Mouse (Mus musculus) intestine, embryonic 16.5 days (tissue): ENCODE measurements at regions not wholly inside any gene's neighbourhood (a gene's known extent, or its start where the extent isn't known, plus 50 kb on each side); places are given as distances from the start of the nearest gene placed in this dataset.

ENCODE experiments used
- ATAC-seq: fragments of 200-750 bp; cut with Nextera tagmentation; 2 replicates; pipeline ENCODE4 v1.8.0; 2017; ENCODE audit warnings: moderate TSS enrichment, moderate library complexity
- H3K27ac ChIP-seq: fragments of 300-500 bp; sonication (generic); 2 replicates; pipeline ENCODE4 v1.5.1; 2014; ENCODE audit warnings: mild to moderate bottlenecking, low read length
- H3K27me3 ChIP-seq: fragments of 300-500 bp; sonication (generic); replicated peaks from 2 replicates; pipeline ENCODE4 v1.6.1; 2014; ENCODE audit warnings: low read length, control low read depth, mixed read lengths; ENCODE audit not compliant: control insufficient read depth, insufficient read depth
- H3K36me3 ChIP-seq: fragments of 300-500 bp; sonication (generic); 2 replicates; pipeline ENCODE4 v1.6.1; 2014; ENCODE audit warnings: low read length, control low read depth; ENCODE audit not compliant: control insufficient read depth, insufficient read depth
- H3K4me1 ChIP-seq: fragments of 300-500 bp; sonication (generic); 2 replicates; pipeline ENCODE4 v1.6.1; 2014; ENCODE audit warnings: low read length, control low read depth, mixed read lengths; ENCODE audit not compliant: control insufficient read depth, insufficient read depth
- H3K4me2 ChIP-seq: fragments of 300-500 bp; sonication (generic); 2 replicates; pipeline ENCODE4 v1.6.1; 2014; ENCODE audit warnings: low read depth, low read length, control low read depth
- H3K4me3 ChIP-seq: fragments of 300-500 bp; sonication (generic); 2 replicates; pipeline ENCODE4 v1.5.1; 2014; ENCODE audit warnings: mild to moderate bottlenecking, low read length
- H3K9ac ChIP-seq: fragments of 300-500 bp; sonication (generic); 2 replicates; pipeline ENCODE4 v1.6.1; 2014; ENCODE audit warnings: low read depth, low read length
- H3K9me3 ChIP-seq: fragments of 300-500 bp; sonication (generic); 2 replicates; pipeline ENCODE4 v1.6.1; 2016; ENCODE audit warnings: low read length, control low read depth; ENCODE audit not compliant: control insufficient read depth
- WGBS: fragments of 180-500 bp; shearing (Covaris S2); extraction: QIAGEN DNeasy Blood & Tissue Kit; methylation state at CpG from one replicate; pipeline ENCODE4 v1.1.7; 2014; 5-methylcytosine and 5-hydroxymethylcytosine counted together

DNA sequence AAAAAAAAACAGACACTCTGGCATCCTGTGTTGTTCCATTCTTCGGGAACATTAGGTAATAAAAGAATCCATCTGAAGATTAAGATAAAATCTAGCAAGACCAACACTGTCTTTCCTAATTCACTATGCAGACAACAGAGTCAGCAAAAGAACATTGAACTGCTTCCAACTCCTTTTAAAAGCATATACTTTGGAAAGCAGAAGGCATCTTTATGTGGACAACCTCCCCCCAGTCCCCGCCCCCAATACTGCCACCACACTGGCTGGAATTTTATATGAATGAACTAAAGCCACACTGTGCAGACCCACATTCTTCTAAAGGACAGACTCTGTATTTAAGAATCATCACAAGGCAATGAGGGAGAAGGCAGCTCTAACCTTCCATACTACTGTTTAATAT, 176.7 kb upstream of the Sema3a start:
- Histone ChIP-seq H3K27ac (no peak overlapping the region), H3K9me3 (no peaks in the 10 kb centered on the region), H3K4me3 (no peak overlapping the region), H3K36me3 (no peaks in the 10 kb centered on the region), H3K4me1 (no peaks in the 10 kb centered on the region), H3K27me3 (no peaks in the 10 kb centered on the region), H3K4me2 (no peak overlapping the region), H3K9ac (no peak overlapping the region)
- 51% methylated on average over 2 of the region's 2 CpGs for WGBS
- ATAC-seq = no peak

DNA sequence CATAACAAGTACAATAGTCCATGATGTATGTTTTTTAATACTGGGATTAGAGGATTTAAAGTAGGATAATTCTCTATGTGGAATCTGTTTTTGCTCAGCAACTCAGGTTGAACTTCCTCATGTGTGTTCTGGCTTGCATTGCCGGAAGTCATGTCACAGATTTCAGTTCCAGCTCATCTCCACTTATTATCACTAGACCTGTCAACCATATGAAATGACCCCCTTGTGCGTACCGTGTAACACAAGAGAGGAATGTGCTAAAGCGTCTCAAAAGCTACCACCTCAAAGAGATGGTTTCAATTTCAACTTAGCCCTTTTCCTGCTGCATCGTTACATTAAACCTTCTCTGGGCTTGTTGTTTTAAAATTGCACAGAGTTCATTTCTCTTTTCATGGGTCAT, 154.2 kb upstream of the Sema3a start:
- Histone ChIP-seq H3K27ac (no peak overlapping the region), H3K9ac (no peak overlapping the region), H3K27me3 (no peaks in the 10 kb centered on the region), H3K4me1 (no peaks in the 10 kb centered on the region), H3K9me3 (no peaks in the 10 kb centered on the region), H3K4me2 (no peak overlapping the region), H3K36me3 (no peaks in the 10 kb centered on the region), H3K4me3 (no peak overlapping the region)
- 69% methylated on average over 5 of the region's 5 CpGs for WGBS
- ATAC-seq = no peak

DNA sequence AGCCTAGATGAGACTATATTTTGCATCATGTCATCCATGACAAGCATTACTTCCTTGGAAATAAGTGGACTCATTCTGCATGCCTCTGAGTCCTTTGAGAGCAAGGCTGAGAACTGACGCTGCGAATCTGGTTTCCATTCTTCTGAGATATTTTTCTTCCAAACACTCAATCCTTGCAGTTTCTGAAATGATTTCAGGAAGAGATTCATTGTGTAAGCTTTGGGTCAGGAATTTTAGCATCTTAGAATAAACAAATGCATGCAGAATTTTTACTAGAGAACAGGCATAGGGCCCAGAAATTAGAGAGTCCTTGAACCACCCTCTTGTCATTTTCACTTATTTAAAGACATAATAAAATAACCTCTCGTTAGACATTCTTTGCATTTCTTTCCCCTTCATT, 151.5 kb upstream of the Sema3a start:
- no peak overlapping the region for H3K27ac ChIP-seq
- H3K4me1 ChIP-seq = no peaks in the 10 kb centered on the region
- H3K36me3 ChIP-seq = no peaks in the 10 kb centered on the region
- WGBS = 57% methylated on average over 3 of the region's 3 CpGs
- no peaks in the 10 kb centered on the region for H3K27me3 ChIP-seq
- H3K4me2 ChIP-seq = no peak overlapping the region
- ATAC-seq = no peak
- H3K9me3 ChIP-seq = no peaks in the 10 kb centered on the region
- no peak overlapping the region for H3K9ac ChIP-seq
- no peak overlapping the region for H3K4me3 ChIP-seq

DNA sequence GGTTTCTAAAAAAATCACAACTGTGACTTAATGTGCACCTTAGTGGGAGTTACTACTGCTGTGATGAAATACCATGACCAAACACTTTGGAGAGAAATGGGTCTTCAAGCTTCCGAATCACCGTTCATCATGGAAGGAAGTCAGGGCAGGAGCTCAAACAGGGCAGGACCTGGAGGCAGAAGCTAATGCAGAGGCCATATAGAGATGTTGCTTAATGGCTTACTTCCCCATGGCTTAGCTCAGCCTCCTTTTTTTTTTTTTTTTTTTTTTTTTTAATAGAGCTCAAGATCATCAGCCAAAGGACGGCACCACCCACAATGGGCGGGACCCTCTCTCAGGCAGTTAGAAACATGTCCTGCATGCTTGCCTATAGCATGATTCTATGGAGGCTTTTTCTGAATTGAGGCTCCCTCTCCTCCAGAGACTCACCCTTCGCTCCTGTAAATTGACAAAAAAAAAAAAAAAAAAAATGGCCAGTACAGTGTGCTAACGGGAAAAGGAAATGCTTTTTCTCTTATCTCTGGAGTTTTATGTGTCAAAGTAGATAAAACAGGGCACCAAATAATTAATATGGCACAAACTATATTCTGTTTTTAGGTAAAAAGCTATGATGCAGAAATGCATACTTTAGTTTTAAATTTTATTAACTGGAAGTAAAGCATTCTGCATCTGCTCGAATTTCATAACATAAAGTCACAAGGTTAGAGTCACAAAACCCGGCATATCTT, 149.0 kb upstream of the Sema3a start:
- H3K9me3 ChIP-seq = no peaks in the 10 kb centered on the region
- no peaks in the 10 kb centered on the region for H3K36me3 ChIP-seq
- no peak overlapping the region for H3K9ac ChIP-seq
- 84% methylated on average over 8 of the region's 8 CpGs for WGBS
- H3K27me3 ChIP-seq = no peaks in the 10 kb centered on the region
- no peaks in the 10 kb centered on the region for H3K4me1 ChIP-seq
- H3K27ac ChIP-seq = no peak overlapping the region
- no peak overlapping the region for H3K4me2 ChIP-seq
- no peak overlapping the region for H3K4me3 ChIP-seq
- no peak for ATAC-seq

DNA sequence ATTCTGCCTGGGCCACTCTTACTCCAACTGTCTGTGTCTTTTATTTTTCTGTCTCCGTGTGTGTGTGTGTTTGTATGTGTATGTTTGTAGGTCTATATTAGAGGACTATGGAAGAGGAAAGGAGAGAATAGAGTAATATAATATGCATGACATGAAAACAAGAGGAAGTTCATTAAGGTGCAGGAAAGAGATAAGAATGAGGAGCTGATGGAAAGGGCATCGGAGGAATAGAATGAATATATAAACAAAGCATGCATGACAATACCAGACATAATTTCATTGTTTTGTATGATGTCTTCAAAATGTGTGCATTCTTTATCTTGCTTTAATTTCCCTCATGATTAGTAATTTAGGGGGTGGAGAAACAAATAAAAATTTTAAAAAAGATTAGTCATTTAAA, 147.3 kb upstream of the Sema3a start:
- ATAC-seq = no peak
- Histone ChIP-seq H3K4me1 (no peaks in the 10 kb centered on the region), H3K9ac (no peak overlapping the region), H3K27ac (no peak overlapping the region), H3K4me2 (no peak overlapping the region), H3K36me3 (no peaks in the 10 kb centered on the region), H3K27me3 (no peaks in the 10 kb centered on the region), H3K9me3 (no peaks in the 10 kb centered on the region), H3K4me3 (no peak overlapping the region)
- 80% methylated on average over 2 of the region's 2 CpGs for WGBS

DNA sequence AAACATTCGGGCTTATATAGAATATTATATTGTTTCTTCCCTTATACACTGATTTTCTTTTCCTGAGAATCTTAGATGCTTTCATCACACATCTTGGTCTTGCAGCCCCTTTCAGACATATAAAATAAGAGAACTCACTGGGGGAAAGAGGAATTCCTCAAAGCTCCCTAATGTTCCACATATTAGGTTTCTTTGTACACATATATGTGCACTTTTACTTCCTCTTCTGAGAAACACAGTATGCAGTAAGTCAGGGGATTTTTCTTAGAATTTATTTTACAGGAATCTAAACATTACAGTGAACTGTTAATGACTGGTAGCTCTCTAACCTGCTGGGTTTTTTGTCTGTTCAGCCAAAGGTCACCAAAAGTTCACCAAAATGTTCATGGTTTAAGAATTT, 131.4 kb upstream of the Sema3a start:
- no peaks in the 10 kb centered on the region for H3K36me3 ChIP-seq
- no peak for ATAC-seq
- no peak overlapping the region for H3K27ac ChIP-seq
- no peaks in the 10 kb centered on the region for H3K9me3 ChIP-seq
- 86% methylated on average over 1 of the region's 1 CpGs for WGBS
- H3K4me1 ChIP-seq = no peaks in the 10 kb centered on the region
- H3K4me3 ChIP-seq = no peak overlapping the region
- no peak overlapping the region for H3K9ac ChIP-seq
- no peak overlapping the region for H3K4me2 ChIP-seq
- no peaks in the 10 kb centered on the region for H3K27me3 ChIP-seq

DNA sequence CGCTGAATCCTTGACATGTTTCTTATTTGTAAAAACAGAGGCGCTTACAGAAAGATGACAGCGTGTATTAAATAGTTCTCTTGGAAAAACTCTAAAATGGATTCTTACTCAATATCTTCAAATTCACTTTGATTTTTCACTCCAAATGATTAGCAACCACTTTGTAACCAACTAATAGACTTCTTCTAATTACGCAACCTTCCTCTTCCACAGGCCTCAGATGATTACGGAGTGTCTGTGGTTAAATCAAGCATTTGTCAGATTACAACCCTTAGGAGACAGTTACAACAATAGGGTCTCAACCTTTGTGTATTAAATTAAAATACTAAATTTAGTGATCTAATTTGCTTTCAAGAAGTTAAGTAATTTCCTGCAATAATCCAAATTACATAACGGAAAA, 127.8 kb upstream of the Sema3a start:
- 90% methylated on average over 6 of the region's 6 CpGs for WGBS

DNA sequence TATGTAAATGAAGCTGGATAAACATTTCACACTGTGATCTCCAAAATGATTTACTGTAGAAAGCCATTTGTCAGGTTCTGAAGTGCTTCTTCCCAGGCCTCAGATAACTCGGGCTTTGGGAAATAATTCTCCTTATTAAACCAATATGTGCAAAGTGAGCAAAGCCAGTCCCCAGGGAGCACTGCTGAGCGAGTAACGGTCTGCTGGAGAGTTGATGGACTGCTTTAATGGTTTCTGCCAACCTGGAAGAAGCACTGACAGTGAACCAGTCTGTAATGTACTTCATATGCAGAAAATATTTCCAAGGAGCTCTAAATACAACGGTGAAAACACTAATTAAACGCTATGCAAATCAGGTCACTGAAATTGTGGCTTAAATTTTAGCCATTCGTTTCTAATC, 118.1 kb upstream of the Sema3a start:
- ATAC-seq = no peak
- Histone ChIP-seq H3K27me3 (no peaks in the 10 kb centered on the region), H3K9me3 (no peaks in the 10 kb centered on the region), H3K36me3 (no peaks in the 10 kb centered on the region), H3K4me2 (no peak overlapping the region), H3K27ac (no peak overlapping the region), H3K9ac (no peak overlapping the region), H3K4me3 (no peak overlapping the region), H3K4me1 (no peaks in the 10 kb centered on the region)
- 68% methylated on average over 6 of the region's 6 CpGs for WGBS

More for the DNA sequence above, 127.8 kb upstream of the Sema3a start:
- Histone ChIP-seq H3K4me3 (no peak overlapping the region), H3K36me3 (no peaks in the 10 kb centered on the region), H3K4me1 (no peaks in the 10 kb centered on the region), H3K9me3 (no peaks in the 10 kb centered on the region), H3K27me3 (no peaks in the 10 kb centered on the region), H3K4me2 (no peak overlapping the region), H3K9ac (no peak overlapping the region), H3K27ac (no peak overlapping the region)
- no peak for ATAC-seq

DNA sequence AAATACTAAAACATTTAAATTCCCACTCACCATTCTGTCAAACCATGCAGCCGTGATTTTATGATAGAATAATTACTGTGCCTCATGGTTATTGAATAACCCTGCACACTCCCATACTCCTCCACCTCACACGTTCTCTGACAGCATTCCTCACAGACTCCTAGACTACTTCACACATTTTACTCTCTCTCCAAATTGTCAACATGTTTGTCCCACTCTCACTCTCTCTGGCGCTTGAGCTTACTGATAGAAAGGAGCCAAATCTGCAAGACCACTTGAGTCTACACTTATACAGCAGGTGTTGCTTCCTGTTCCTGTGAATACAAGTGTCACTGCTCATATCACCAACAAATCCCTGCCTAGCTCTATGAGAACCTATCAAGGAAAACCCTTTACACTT, 102.9 kb upstream of the Sema3a start:
- WGBS = 50% methylated on average over 3 of the region's 3 CpGs
- ATAC-seq = no peak
- H3K4me3 ChIP-seq = no peak overlapping the region
- H3K27me3 ChIP-seq = no peaks in the 10 kb centered on the region
- no peaks in the 10 kb centered on the region for H3K4me1 ChIP-seq
- no peak overlapping the region for H3K9ac ChIP-seq
- no peaks in the 10 kb centered on the region for H3K9me3 ChIP-seq
- no peak overlapping the region for H3K4me2 ChIP-seq
- no peak overlapping the region for H3K27ac ChIP-seq
- H3K36me3 ChIP-seq = no peaks in the 10 kb centered on the region

DNA sequence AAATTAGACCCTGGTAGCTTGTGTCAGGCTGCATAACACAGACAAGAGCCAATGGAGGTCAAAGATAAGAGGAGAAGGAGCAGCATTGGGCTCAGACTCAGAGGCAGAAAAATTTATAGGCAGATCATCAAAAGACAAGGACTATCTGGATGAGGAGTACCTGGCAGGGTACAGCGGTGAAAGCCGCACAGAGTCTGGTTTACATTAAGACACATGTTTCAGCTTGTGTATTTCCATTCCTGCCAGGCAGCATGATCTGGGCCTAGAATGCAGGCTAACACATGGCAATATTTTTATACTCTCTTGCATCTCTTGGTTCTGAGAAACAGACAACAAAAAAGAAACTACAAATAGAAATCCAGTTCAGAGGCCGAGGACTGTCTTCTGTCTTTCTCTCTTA, 91.9 kb upstream of the Sema3a start:
- Histone ChIP-seq H3K4me3 (no peak overlapping the region), H3K9me3 (no peaks in the 10 kb centered on the region), H3K27me3 (no peaks in the 10 kb centered on the region), H3K27ac (no peak overlapping the region), H3K4me1 (no peaks in the 10 kb centered on the region), H3K4me2 (no peak overlapping the region), H3K36me3 (no peaks in the 10 kb centered on the region), H3K9ac (no peak overlapping the region)
- 73% methylated on average over 3 of the region's 3 CpGs for WGBS
- ATAC-seq = no peak
